Mouse (Mus musculus) CD4-positive, CD25-positive, alpha-beta regulatory T cell, adult 4 months (primary cell): ENCODE results near the gene Whrn. TPM values are rescaled to one million over a fixed set of nuclear protein-coding genes. Genes with fewer than 3 reads are reported as not detected.

Source experiments
- ATAC-seq: one replicate; pipeline ENCODE4 v1.8.0; 2017
- polyA plus RNA-seq, 2 experiments: library from polyadenylated mRNA; unstranded; fragments of 100-300 nt; shearing (Covaris generic); gene quantifications; one replicate each; pipeline ENCODE4 v1.2.1; 2017

The Whrn gene
- polyA plus RNA-seq, 2 experiments from 2014 or later: 3.4 to 4.0 TPM

- no peak for ATAC-seq
Observed at GRCm38 (mm10) chr4:63444362-63445066, 51.3 kb downstream of the Whrn start.

- ATAC-seq: no peak
Observed at GRCm38 (mm10) chr4:63443101-63443500, 52.7 kb downstream of the Whrn start.

- no peak for ATAC-seq
Observed at GRCm38 (mm10) chr4:63441616-63442015, 54.2 kb downstream of the Whrn start.

GRCm38 (mm10) chr4:63440262-63440661 is 55.5 kb downstream of the Whrn start:
- no peak for ATAC-seq

GRCm38 (mm10) chr4:63437968-63438367 is 57.8 kb downstream of the Whrn start:
- ATAC-seq: no peak

GRCm38 (mm10) chr4:63437119-63437815 is 58.5 kb downstream of the Whrn start:
- no peak for ATAC-seq

- no peak for ATAC-seq
Observed at GRCm38 (mm10) chr4:63435402-63435801, 60.4 kb downstream of the Whrn start.

GRCm38 (mm10) chr4:63431098-63431497 is 64.7 kb downstream of the Whrn start:
- ATAC-seq: no peak

- no peak for ATAC-seq
Observed at GRCm38 (mm10) chr4:63430357-63430756, 65.4 kb downstream of the Whrn start.

- ATAC-seq: no peak
Observed at GRCm38 (mm10) chr4:63426308-63426707, 69.5 kb downstream of the Whrn start.

GRCm38 (mm10) chr4:63423811-63424210 is 72.0 kb downstream of the Whrn start:
- ATAC-seq: no peak

- no peak for ATAC-seq
Observed at GRCm38 (mm10) chr4:63423231-63423630, 72.6 kb downstream of the Whrn start.

GRCm38 (mm10) chr4:63420143-63420920 is 75.5 kb downstream of the Whrn start:
- no peak for ATAC-seq

- no peak for ATAC-seq
Observed at GRCm38 (mm10) chr4:63418270-63418669, 77.5 kb downstream of the Whrn start.

GRCm38 (mm10) chr4:63417318-63417957 is 78.4 kb downstream of the Whrn start:
- ATAC-seq: peak; percentile 85

GRCm38 (mm10) chr4:63414951-63415350 is 80.8 kb downstream of the Whrn start:
- no peak for ATAC-seq

- ATAC-seq: no peak
Observed at GRCm38 (mm10) chr4:63411222-63411621, 84.6 kb downstream of the Whrn start.

- ATAC-seq: peak; percentile 85
Observed at GRCm38 (mm10) chr4:63410583-63410934, 85.2 kb downstream of the Whrn start.

- peak; percentile 63 for ATAC-seq
Observed at GRCm38 (mm10) chr4:63409908-63410582, 85.7 kb downstream of the Whrn start.

- peak; percentile 5 for ATAC-seq
Observed at GRCm38 (mm10) chr4:63409317-63409907, 86.4 kb downstream of the Whrn start.

- ATAC-seq: peak; percentile 18
Observed at GRCm38 (mm10) chr4:63408649-63409048, 87.1 kb downstream of the Whrn start.

GRCm38 (mm10) chr4:63408247-63408646 is 87.5 kb downstream of the Whrn start:
- no peak for ATAC-seq
